Mouse (Mus musculus): Measurements from ENCODE around the gene Samd15. TPM values are rescaled to one million over a fixed set of nuclear protein-coding genes. Genes with fewer than 3 reads are reported as not detected.

The Samd15 gene
- total and polyA plus RNA-seq, 3 experiments: 1.1 to 3.9 (median 1.8) TPM

GRCm38 (mm10) chr12:87212844-87213606 is 13.5 kb downstream of the Samd15 start:
- Histone ChIP-seq H3K27me3 (replicated peaks) (no peaks in the 10 kb centered on the region), H3K4me2 (ENCODE audit: insufficient read depth, low read depth, poor library complexity, severe bottlenecking) (no peak overlapping the region), H3K4me3 (replicated peaks in 1 of 3; ENCODE audit: low read depth in 2 of 3, low read length in 2 of 3, poor library complexity in 1 of 3) (no peak overlapping the region), H3K79me2 (replicated peaks; ENCODE audit: control insufficient read depth, extremely low read depth, insufficient read depth, poor library complexity, severe bottlenecking) (no peaks in the 10 kb centered on the region), H3K27ac (ENCODE audit: insufficient read depth, low read depth) (no peak overlapping the region), H3K9ac (ENCODE audit: insufficient read depth, low read depth) (no peak overlapping the region), H3K4me1 (ENCODE audit: control insufficient read depth in 1 of 2, insufficient read depth in 2 of 2) (peaks cover 0 to 6% of the 10 kb centered on the region in 2 experiments; a peak in 1 of 4 replicates), H3K36me3 (replicated peaks in 1 of 2; ENCODE audit: control insufficient read depth in 1 of 2, insufficient read depth in 1 of 2, low read length in 1 of 2) (no peaks in the 10 kb centered on the region), H3K9me3 (replicated peaks; ENCODE audit: low read length) (no peaks in the 10 kb centered on the region)
- dilution Hi-C loops (cut with MboI; ENCODE audit: extremely low pct_ligation_motif_present, extremely low pct_unique_long_range_greater_than_20kb, low sequenced_read_pairs) (no loop called here), in situ Hi-C loops (cut with MboI; ENCODE audit: low pct_ligation_motif_present, low pct_unique_long_range_greater_than_20kb, low sequenced_read_pairs) (no loop called here)
- no peak for TF ChIP-seq POLR2A (IDR thresholded peaks at IDR 0.05; ENCODE audit: low read depth, low read length)
- TF ChIP-seq BHLHE40 (IDR thresholded peaks at IDR 0.05; ENCODE audit: low read depth, low read length): no peak
- TF ChIP-seq ZNF384 (IDR thresholded peaks at IDR 0.05; ENCODE audit: low read depth, low read length): no peak
- TF ChIP-seq USF1 (IDR thresholded peaks at IDR 0.05; ENCODE audit: low read depth, low read length): no peak
- TF ChIP-seq SMC3 (IDR thresholded peaks at IDR 0.05; ENCODE audit: low read depth, low read length): no peak
- no peak for TF ChIP-seq MAX (IDR thresholded peaks at IDR 0.05; ENCODE audit: low read length)
- no peak for TF ChIP-seq GABPA (IDR thresholded peaks at IDR 0.05; ENCODE audit: insufficient replicate concordance, low read depth, low read length)
- no peak for TF ChIP-seq MAZ (IDR thresholded peaks at IDR 0.05; ENCODE audit: low read depth, low read length)
- no peak for TF ChIP-seq JUND (conservative IDR thresholded peaks at IDR 0.05; ENCODE audit: low read depth, low read length)
- TF ChIP-seq CHD2 (IDR thresholded peaks at IDR 0.05; ENCODE audit: low read length): no peak
- no peak for TF ChIP-seq NRF1 (IDR thresholded peaks at IDR 0.05; ENCODE audit: low read depth, low read length)
- no peak for DNase-seq (ENCODE audit: extremely low read depth)

DNA sequence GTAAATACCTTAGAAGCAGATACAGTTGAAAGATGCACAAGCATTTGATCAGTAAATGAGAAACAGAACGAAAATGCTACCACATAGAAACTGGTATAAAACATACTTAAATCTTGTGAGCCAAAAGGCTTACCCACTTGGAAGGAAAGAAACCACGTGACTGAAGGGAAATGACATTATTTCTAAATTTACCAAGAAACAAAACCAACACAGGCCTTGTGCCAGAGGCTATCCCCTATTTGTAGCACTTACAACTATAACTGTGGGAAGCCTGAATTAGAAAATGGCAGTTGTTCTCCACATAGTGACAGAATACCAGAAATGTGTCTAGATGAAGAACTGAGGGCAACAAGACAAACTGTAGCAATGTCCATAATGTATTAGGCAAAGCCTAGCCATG is 16.5 kb downstream of the Samd15 start:
- Histone ChIP-seq H3K9me3 (replicated peaks; ENCODE audit: low read length) (no peaks in the 10 kb centered on the region), H3K27ac (ENCODE audit: insufficient read depth, low read depth) (no peak overlapping the region), H3K4me3 (replicated peaks in 1 of 3; ENCODE audit: low read depth in 2 of 3, low read length in 2 of 3, poor library complexity in 1 of 3) (no peak overlapping the region), H3K9ac (ENCODE audit: insufficient read depth, low read depth) (no peak overlapping the region), H3K79me2 (replicated peaks; ENCODE audit: control insufficient read depth, extremely low read depth, insufficient read depth, poor library complexity, severe bottlenecking) (no peaks in the 10 kb centered on the region), H3K27me3 (replicated peaks) (no peaks in the 10 kb centered on the region), H3K36me3 (replicated peaks in 1 of 2; ENCODE audit: control insufficient read depth in 1 of 2, insufficient read depth in 1 of 2, low read length in 1 of 2) (peaks cover 0 to 4% of the 10 kb centered on the region in 2 experiments), H3K4me1 (ENCODE audit: control insufficient read depth in 1 of 2, insufficient read depth in 2 of 2) (peaks cover 0 to 6% of the 10 kb centered on the region in 2 experiments; a peak in 1 of 4 replicates), H3K4me2 (ENCODE audit: insufficient read depth, low read depth, poor library complexity, severe bottlenecking) (no peak overlapping the region)
- in situ Hi-C loops (cut with MboI; ENCODE audit: low pct_ligation_motif_present, low pct_unique_long_range_greater_than_20kb, low sequenced_read_pairs): no loop called here
- dilution Hi-C loops (cut with MboI; ENCODE audit: extremely low pct_ligation_motif_present, extremely low pct_unique_long_range_greater_than_20kb, low sequenced_read_pairs): no loop called here
- TF ChIP-seq USF2 (conservative IDR thresholded peaks at IDR 0.05; ENCODE audit: low read depth, low read length) (peak; percentile 44), GABPA (IDR thresholded peaks at IDR 0.05; ENCODE audit: insufficient replicate concordance, low read depth, low read length) (no peak), UBTF (IDR thresholded peaks at IDR 0.05; ENCODE audit: low read depth, low read length) (no peak), USF1 (IDR thresholded peaks at IDR 0.05; ENCODE audit: low read depth, low read length) (peak; percentile 35)
- DNase-seq (ENCODE audit: extremely low read depth): no peak

All from CH12.LX (cell line).